Mouse (Mus musculus): Measurements from ENCODE around the gene Gtf2a1. TPM values are rescaled to one million over a fixed set of nuclear protein-coding genes. Genes with fewer than 3 reads are reported as not detected.

Gene Gtf2a1
- polyA plus RNA-seq, 1 experiment, result 19.4 TPM

DNA sequence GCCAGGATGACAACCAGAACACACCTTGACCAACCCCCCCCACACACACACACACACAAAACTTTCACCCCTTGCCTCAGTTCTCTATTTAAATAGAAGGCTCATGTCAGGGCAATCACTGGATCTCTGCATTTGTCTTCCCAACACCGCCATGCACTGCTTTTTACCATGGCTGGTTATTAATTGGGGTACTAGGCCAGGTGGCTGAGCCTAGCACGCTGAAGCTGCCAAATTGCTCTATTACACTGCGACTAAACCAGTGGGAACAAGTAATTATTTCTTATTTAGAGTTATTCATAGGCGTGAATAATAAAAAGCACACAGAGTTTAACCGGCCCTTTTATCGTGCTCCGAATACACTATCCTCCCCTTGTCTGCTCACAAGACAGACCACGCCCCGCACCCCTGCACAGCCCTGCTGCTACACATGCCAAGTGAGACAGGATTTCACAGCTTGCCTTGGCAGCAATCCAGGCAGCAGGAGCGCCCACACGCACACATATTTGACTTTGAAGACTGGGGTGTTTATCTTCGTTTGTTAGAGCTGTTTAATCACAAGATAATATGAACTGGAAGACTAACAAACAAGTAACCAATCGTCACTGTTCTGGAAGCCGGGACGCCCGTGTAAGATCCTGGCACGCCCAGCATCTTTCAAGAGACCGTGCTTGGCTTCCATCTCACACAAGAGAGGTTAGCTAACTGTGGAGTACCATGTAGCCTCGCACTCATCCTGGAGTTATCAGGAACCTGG, 38.3 kb downstream of the Gtf2a1 start:
- TF ChIP-seq POLR2A (IDR thresholded peaks at IDR 0.05; ENCODE audit: control insufficient read depth, low read depth, low read length), result no peak
- Histone ChIP-seq H3K4me1 (ENCODE audit: control insufficient read depth, insufficient read depth, low read length) (no peaks in the 10 kb centered on the region), H3K27me3 (ENCODE audit: control insufficient read depth, insufficient read depth, low read length) (no peaks in the 10 kb centered on the region), H3K4me3 (ENCODE audit: control insufficient read depth, low read depth, low read length) (no peak overlapping the region), H3K27ac (ENCODE audit: control insufficient read depth, insufficient read depth, low read depth, low read length) (no peak overlapping the region), H3K36me3 (ENCODE audit: control insufficient read depth, insufficient read depth, low read length) (no peaks in the 10 kb centered on the region)

DNA sequence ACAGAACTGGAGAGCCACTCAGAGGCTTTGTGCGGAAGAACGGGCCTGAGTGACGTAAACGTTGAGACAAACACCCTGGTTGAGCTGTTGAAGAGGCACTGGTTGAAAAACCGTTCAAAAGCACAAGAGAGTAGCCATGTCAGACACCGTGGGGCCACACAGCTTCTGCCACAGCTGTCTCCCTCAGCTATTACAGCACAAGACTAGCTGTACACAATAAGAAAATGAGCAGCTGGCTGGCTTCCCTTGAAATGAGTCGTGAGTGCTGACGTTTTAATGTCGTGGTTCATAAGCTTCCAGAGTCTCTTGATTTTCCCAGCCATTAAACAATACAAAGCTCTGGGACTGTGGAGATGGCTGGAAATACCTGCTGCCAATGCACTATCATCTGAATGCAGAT, 40.8 kb downstream of the Gtf2a1 start:
- Histone ChIP-seq H3K4me1 (ENCODE audit: control insufficient read depth, insufficient read depth, low read length) (no peaks in the 10 kb centered on the region), H3K36me3 (ENCODE audit: control insufficient read depth, insufficient read depth, low read length) (no peaks in the 10 kb centered on the region), H3K27me3 (ENCODE audit: control insufficient read depth, insufficient read depth, low read length) (no peaks in the 10 kb centered on the region), H3K27ac (ENCODE audit: control insufficient read depth, insufficient read depth, low read depth, low read length) (no peak overlapping the region), H3K4me3 (ENCODE audit: control insufficient read depth, low read depth, low read length) (no peak overlapping the region)
- TF ChIP-seq POLR2A (IDR thresholded peaks at IDR 0.05; ENCODE audit: control insufficient read depth, low read depth, low read length) (no peak), CTCF (IDR thresholded peaks at IDR 0.05; ENCODE audit: control insufficient read depth, insufficient read depth, insufficient replicate concordance, low read depth, low read length) (no peak)

DNA sequence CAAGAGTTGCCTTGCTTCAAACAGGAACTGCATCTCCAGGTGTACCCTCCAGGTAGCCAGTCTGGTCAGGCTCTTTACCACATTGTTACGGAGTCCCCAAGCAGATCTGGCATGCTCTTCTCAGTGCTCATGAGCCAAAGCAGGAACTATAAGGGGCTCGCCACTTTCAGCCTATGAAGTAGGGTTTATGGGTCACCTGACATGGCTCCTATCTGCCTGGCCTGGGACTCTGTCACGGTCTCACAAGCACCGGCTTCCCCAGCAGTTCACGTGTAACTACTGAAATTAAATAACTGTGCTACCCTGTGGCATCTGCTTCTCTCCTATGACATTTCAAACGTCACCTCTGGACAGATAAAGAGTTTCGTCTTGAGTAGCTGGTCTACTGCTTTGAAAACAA, 50.1 kb downstream of the Gtf2a1 start:
- Histone ChIP-seq H3K27me3 (ENCODE audit: control insufficient read depth, insufficient read depth, low read length) (no peaks in the 10 kb centered on the region), H3K4me1 (ENCODE audit: control insufficient read depth, insufficient read depth, low read length) (no peaks in the 10 kb centered on the region; the same call in 1 of the 2 replicates), H3K4me3 (ENCODE audit: control insufficient read depth, low read depth, low read length) (no peak overlapping the region), H3K27ac (ENCODE audit: control insufficient read depth, insufficient read depth, low read depth, low read length) (no peak overlapping the region), H3K36me3 (ENCODE audit: control insufficient read depth, insufficient read depth, low read length) (no peaks in the 10 kb centered on the region)
- TF ChIP-seq POLR2A (IDR thresholded peaks at IDR 0.05; ENCODE audit: control insufficient read depth, low read depth, low read length) (no peak), CTCF (IDR thresholded peaks at IDR 0.05; ENCODE audit: control insufficient read depth, insufficient read depth, insufficient replicate concordance, low read depth, low read length) (no peak)

- no peaks in the 10 kb centered on the region for H3K27me3 ChIP-seq (ENCODE audit: control insufficient read depth, insufficient read depth, low read length)
- H3K4me1 ChIP-seq (ENCODE audit: control insufficient read depth, insufficient read depth, low read length), result no peaks in the 10 kb centered on the region; the same call in 1 of the 2 replicates
- TF ChIP-seq CTCF (IDR thresholded peaks at IDR 0.05; ENCODE audit: control insufficient read depth, insufficient read depth, insufficient replicate concordance, low read depth, low read length), result no peak
- no peak for TF ChIP-seq POLR2A (IDR thresholded peaks at IDR 0.05; ENCODE audit: control insufficient read depth, low read depth, low read length)
- H3K27ac ChIP-seq (ENCODE audit: control insufficient read depth, insufficient read depth, low read depth, low read length), result no peak overlapping the region
- H3K36me3 ChIP-seq (ENCODE audit: control insufficient read depth, insufficient read depth, low read length), result no peaks in the 10 kb centered on the region
- no peak overlapping the region for H3K4me3 ChIP-seq (ENCODE audit: control insufficient read depth, low read depth, low read length)
Measured at GRCm38 (mm10) chr12:91534514-91534913, 55.8 kb downstream of the Gtf2a1 start.

- TF ChIP-seq CTCF (IDR thresholded peaks at IDR 0.05; ENCODE audit: control insufficient read depth, insufficient read depth, insufficient replicate concordance, low read depth, low read length) (no peak), POLR2A (IDR thresholded peaks at IDR 0.05; ENCODE audit: control insufficient read depth, low read depth, low read length) (no peak)
- Histone ChIP-seq H3K4me1 (ENCODE audit: control insufficient read depth, insufficient read depth, low read length) (peaks cover 4% of the 10 kb centered on the region; the same call in 1 of the 2 replicates), H3K27me3 (ENCODE audit: control insufficient read depth, insufficient read depth, low read length) (no peaks in the 10 kb centered on the region), H3K4me3 (ENCODE audit: control insufficient read depth, low read depth, low read length) (no peak overlapping the region), H3K27ac (ENCODE audit: control insufficient read depth, insufficient read depth, low read depth, low read length) (no peak overlapping the region), H3K36me3 (ENCODE audit: control insufficient read depth, insufficient read depth, low read length) (no peaks in the 10 kb centered on the region)
Measured at GRCm38 (mm10) chr12:91523626-91524025, 66.7 kb downstream of the Gtf2a1 start.

DNA sequence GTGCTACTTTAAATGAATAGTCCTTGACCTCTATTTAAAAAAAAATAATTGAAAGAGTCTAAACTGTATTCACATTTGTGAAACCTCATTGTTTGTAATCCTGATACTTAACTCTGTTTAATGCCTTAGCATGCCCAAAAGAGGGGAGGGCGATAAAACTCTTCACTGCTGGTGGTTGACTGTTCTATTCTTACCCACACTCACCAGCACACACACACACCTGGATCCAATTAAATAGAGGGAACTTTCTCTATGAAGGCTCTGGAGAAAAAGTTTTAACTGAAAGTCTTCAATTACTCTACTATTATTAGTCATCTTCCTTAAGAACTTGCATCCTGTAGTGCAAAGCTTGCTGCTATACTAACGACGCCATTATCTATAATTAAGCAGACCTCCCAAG, 72.5 kb downstream of the Gtf2a1 start:
- H3K27me3 ChIP-seq (ENCODE audit: control insufficient read depth, insufficient read depth, low read length), result no peaks in the 10 kb centered on the region

DNA sequence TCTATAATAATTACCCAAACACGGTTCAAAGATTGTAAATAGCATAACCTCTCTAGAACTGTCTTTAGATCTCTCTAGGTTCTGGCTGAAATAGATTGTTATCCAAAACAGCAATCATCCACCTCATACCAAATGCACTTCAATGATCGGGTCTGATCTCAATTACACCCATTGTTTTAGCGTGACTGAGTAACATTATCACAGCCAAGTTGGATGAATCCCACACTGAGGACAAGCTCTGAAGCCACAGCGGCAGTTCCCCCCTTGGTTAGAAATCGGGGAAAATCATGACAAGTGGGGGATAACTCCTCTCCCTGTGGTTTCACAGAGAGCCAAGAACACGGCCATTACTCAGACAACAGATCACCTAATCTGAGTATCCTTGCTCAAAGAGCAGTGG, 76.3 kb downstream of the Gtf2a1 start:
- no peaks in the 10 kb centered on the region for H3K4me1 ChIP-seq (ENCODE audit: control insufficient read depth, insufficient read depth, low read length)
- H3K27ac ChIP-seq (ENCODE audit: control insufficient read depth, insufficient read depth, low read depth, low read length), result no peak overlapping the region
- H3K4me3 ChIP-seq (ENCODE audit: control insufficient read depth, low read depth, low read length), result no peak overlapping the region
- H3K36me3 ChIP-seq (ENCODE audit: control insufficient read depth, insufficient read depth, low read length), result no peaks in the 10 kb centered on the region
- H3K27me3 ChIP-seq (ENCODE audit: control insufficient read depth, insufficient read depth, low read length), result no peaks in the 10 kb centered on the region
- no peak for TF ChIP-seq POLR2A (IDR thresholded peaks at IDR 0.05; ENCODE audit: control insufficient read depth, low read depth, low read length)
- no peak for TF ChIP-seq CTCF (IDR thresholded peaks at IDR 0.05; ENCODE audit: control insufficient read depth, insufficient read depth, insufficient replicate concordance, low read depth, low read length)

More for the DNA sequence above, 72.5 kb downstream of the Gtf2a1 start:
- Histone ChIP-seq H3K4me1 (ENCODE audit: control insufficient read depth, insufficient read depth, low read length) (peaks cover 4% of the 10 kb centered on the region; the same call in 1 of the 2 replicates), H3K36me3 (ENCODE audit: control insufficient read depth, insufficient read depth, low read length) (no peaks in the 10 kb centered on the region), H3K27ac (ENCODE audit: control insufficient read depth, insufficient read depth, low read depth, low read length) (no peak overlapping the region), H3K4me3 (ENCODE audit: control insufficient read depth, low read depth, low read length) (no peak overlapping the region)
- no peak for TF ChIP-seq CTCF (IDR thresholded peaks at IDR 0.05; ENCODE audit: control insufficient read depth, insufficient read depth, insufficient replicate concordance, low read depth, low read length)
- no peak for TF ChIP-seq POLR2A (IDR thresholded peaks at IDR 0.05; ENCODE audit: control insufficient read depth, low read depth, low read length)

Data from testis, adult 2 months (tissue).